Mouse (Mus musculus): ENCODE results near the gene Ccdc62.

- TF ChIP-seq CTCF (IDR thresholded peaks at IDR 0.05; ENCODE audit: control insufficient read depth, insufficient read depth, insufficient replicate concordance, low read depth, low read length) (no peak), POLR2A (IDR thresholded peaks at IDR 0.05; ENCODE audit: control insufficient read depth, low read depth, low read length) (no peak)
Measured at GRCm38 (mm10) chr5:123985434-123985833, 55.0 kb downstream of the Ccdc62 start.
